Mouse (Mus musculus): Measurements from ENCODE around the gene Adcy2. TPM values are rescaled to one million over a fixed set of nuclear protein-coding genes. Genes with fewer than 3 reads are reported as not detected.

The Adcy2 gene
- polyA plus RNA-seq, 1 experiment = 3.1 TPM

DNA sequence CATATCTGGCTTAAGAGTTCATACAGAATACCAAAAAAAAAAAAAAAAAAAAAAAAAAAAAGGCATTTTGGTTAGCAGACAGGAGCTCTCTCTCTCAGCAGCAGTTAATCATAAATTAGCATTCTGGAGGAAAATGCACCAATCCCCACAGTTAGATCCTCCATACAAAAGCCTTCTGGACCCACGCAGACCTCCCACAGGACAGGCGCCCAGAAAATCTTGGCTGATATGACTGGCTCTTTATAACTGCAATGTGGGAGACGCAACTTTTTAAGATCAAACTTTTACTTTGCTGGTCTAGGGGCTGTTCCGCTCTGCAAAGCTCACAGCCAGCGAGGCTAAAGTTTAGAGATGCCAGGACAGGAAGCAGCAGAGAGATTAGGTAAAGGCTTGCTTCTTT, 37.8 kb downstream of the Adcy2 start:
- DNase-seq (ENCODE audit: low spot score) = no peak

GRCm38 (mm10) chr13:68960513-68960912, 38.8 kb downstream of the Adcy2 start:
- no peak for DNase-seq (ENCODE audit: low spot score)

- DNase-seq (ENCODE audit: low spot score) = no peak
Measured at GRCm38 (mm10) chr13:68959406-68959805, 39.9 kb downstream of the Adcy2 start.

- no peak for DNase-seq (ENCODE audit: low spot score)
Measured at GRCm38 (mm10) chr13:68942735-68943134, 56.6 kb downstream of the Adcy2 start.

- no peak for DNase-seq (ENCODE audit: low spot score)
Measured at GRCm38 (mm10) chr13:68941429-68941828, 57.9 kb downstream of the Adcy2 start.

GRCm38 (mm10) chr13:68932283-68932647, 67.1 kb downstream of the Adcy2 start:
- no peak for DNase-seq (ENCODE audit: low spot score)

DNA sequence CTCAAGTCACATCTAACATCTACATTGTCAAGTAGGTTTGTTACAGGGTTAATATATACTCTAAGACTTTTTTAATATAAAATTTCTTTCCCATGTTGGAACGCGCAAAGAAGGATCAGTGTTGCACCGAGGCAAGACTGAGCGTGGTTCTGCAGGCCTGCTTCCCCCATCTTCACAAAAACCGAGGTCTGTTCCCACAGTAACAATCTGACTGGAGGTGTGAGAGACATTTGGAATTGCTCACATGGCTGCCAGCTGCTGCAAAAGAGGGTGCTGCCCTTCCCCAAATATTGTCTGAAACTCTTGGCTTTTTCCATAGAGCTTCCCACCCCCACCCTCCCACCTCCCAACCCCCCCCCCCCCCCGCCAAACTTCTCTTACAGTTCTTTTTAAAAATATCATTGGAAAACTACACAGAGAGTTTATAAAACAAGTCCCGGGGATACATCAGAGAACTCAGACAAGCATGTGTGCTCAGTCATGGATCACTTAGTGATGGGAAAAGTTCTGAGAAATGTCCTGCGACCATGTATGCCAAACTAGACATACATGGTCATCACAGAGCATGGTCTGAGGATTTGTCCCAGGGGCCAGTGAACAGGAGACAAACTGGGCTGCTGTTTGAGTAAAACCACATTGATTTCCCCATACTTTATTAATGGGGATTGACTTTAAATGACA, 67.6 kb downstream of the Adcy2 start:
- DNase-seq (ENCODE audit: low spot score) = no peak

DNA sequence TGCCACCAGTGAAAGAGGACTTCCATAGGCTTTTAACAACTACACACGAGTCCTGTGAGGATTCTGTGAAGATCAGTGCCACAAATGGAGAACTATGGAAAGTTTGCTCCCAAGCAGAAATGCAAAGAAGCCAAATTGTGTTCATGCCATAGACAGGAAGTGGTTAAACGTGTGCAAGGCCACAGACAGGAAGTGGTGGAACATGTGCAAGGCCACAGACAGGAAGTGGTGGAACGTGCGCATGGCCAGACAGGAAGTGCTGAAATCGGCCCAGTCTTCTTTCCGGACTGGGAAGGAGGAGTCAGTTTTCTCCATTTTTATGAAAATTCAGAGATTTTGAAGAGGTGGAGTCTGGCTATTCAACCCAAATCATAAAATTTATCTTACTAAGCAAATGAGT, 70.9 kb downstream of the Adcy2 start:
- no peak for DNase-seq (ENCODE audit: low spot score)

- no peak for DNase-seq (ENCODE audit: low spot score)
Measured at GRCm38 (mm10) chr13:68913666-68914288, 85.6 kb downstream of the Adcy2 start.

- no peak for DNase-seq (ENCODE audit: low spot score)
Measured at GRCm38 (mm10) chr13:68906667-68907066, 92.7 kb downstream of the Adcy2 start.

DNA sequence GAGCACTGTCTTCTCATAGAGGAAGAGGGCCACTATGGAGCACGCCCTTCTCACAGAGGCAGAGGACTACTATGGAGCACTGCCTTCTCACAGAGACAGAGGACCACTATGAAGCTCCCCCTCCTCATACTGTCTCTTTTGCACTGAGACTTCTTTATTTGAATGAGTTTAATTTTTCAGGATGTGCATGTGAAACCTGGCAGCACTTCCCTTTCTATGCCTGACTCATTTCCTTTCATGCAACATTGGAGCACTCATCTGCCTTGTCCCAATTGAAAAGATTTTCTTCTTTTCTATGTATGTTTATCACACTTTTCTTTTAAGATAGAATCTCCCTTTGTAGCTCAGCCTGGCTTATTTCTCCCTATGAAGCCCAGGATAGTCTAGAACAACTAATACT, 96.6 kb downstream of the Adcy2 start:
- no peak for DNase-seq (ENCODE audit: low spot score)

- DNase-seq (ENCODE audit: low spot score) = no peak
Measured at GRCm38 (mm10) chr13:68889929-68890593, 109.3 kb downstream of the Adcy2 start.

DNA sequence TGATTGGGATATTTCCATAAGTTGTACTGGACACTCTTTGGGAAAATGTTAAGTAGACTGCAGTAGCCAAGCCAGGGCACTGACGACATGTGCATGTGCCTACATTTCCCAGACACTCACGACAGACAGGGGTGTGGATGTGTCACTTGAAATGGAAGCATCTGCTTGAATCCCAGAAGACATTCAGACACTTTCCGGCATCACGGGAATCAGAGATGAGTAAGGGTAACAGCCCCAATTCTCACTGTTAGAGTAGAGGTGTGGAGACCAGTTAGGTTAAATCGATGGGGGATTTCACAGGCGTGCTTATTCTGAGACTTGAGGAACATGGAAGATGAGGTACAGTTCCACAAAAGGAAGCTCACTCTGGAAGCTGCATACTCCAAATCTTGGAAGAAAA, 130.6 kb downstream of the Adcy2 start:
- no peak for DNase-seq (ENCODE audit: low spot score)

- no peak for DNase-seq (ENCODE audit: low spot score)
Measured at GRCm38 (mm10) chr13:68867940-68868655, 131.2 kb downstream of the Adcy2 start.

GRCm38 (mm10) chr13:68860036-68860435, 139.3 kb downstream of the Adcy2 start:
- no peak for DNase-seq (ENCODE audit: low spot score)

DNA sequence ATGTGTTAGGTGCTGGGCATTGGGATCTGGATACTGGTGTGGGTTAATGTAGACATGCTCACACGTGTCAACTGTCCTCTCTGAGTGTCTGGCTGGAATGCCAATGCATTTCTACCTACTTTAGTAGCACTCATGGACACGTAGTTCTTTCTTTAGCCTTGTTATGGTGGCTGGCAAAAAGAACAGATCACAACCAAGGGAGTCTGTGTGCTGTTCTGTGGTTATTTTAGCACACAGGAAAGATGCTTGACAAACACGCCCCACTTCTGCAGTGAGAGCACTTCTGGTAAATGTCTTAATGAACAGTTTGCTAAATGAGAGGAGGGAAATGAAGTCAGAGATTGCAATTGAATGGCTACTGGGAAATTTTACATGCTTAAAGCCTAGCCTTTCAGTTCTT, 151.1 kb downstream of the Adcy2 start:
- no peak for DNase-seq (ENCODE audit: low spot score)

DNA sequence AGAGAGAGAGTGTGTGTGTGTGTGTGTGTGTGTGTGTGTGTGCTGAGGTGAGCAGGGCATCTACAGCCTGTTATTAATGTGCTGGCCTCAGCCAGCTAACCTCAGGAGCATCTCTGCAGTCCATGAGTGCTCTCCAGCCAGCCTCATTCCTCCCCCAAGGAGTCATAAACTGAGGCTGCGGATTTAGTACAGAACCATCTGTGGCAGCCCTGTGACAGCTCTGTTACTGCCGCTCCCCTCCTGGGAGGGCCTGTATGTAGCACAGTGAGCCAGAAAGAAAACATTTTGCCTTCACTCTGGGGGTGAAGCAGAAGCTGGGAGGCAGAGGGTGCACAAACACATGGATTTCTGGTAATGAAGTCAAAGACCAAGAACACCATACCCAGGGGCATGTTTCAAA, 159.8 kb downstream of the Adcy2 start:
- DNase-seq (ENCODE audit: low spot score) = no peak

DNA sequence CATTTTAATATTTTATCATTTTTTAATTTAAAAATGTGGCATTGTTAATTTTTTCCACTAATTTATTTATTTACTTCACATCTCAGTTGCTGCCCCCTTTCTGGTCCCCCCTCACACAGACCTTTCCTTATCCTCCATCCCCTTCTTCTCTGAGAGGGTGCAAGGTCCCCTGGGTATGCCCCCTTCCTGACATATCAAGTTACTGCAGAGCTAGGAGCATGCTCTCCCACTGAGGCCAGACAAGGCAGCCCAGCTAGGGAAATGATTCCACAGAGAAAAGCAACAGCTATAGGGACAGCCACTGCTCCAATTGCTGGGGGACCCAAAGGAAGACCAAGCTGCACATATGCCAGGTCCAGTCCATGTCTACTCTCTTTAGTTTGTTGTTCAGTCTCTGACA, 163.2 kb downstream of the Adcy2 start:
- DNase-seq (ENCODE audit: low spot score) = no peak

DNA sequence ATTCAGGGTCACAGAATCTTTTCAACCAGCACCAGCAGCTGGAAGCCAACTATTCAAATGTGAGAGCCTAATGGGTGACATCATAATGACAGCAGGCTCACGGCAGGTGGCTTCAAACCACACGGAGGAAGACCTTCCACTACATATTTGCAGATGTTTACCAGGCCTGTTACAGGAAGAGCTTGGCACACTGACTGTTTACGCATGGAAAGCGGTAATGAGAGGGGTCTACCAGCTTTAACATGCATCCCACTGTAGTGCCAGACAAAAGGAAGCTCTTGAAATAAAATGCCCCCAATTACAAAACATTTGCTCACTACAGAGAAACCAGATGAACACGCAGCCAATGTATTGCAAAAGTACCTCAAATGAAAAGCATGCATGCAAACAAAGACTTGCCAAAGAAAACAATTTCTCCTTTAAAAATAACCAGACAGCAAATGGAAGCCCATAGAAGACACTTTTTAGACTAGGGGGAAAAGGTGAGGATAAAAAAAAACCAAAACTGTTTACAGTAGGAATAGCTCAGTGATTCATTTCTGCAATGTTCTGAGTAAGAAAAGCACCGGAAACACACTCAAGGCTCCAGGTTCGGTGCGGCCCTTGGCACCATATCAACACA, 163.8 kb downstream of the Adcy2 start:
- DNase-seq (ENCODE audit: low spot score) = no peak

DNA sequence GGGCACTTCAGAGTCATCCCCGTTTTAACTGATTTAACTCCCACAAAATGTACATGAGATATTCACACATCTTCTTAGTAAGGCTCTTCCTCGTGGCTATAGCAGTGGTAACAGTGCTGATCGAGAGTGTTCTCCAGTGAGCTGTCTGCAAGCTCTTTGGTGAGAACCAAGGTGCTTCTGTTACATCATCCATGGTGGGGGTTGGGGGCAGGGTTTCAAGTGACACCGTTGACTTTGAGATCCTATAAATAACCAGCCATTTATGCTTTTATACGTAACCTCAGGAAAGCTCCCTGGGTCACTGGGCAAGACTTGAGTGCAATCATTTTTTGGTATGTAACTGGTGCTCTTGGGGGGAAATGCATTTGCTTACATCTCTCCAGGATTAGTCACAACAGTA, 167.2 kb downstream of the Adcy2 start:
- no peak for DNase-seq (ENCODE audit: low spot score)

DNA sequence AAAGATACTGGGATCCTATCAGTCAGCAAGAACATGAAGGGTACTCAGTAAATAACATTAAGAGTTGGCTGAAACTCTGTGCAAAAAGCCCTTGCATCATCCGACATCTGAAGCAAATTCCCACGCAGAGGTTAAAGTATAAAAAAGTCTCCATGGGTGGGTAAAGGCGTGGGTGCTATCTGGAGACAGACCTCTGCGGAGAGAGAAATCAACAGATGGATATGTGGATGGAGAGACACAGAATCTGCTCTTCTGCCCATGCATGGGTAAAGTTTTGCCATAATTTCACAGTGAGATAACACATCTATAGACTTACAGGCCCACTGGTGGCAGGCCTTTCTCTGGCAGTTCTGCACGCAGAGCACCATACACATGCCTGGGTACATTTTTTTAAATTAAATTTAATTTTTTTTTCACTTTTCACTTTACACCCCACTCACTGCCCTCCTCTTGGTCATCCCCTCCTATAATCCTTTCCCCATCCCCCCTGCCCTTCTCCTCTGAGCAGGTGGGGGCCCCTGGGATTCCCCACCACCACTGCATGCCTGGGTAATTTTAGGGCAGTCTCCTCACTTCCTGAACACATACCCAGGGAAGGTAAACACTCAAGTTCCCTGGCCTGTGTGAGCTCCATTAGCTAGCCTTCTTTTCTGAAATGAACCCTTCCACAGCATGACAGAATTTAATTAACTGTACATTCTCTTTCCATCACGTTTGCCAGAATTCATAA, 169.1 kb downstream of the Adcy2 start:
- no peak for DNase-seq (ENCODE audit: low spot score)

- no peak for DNase-seq (ENCODE audit: low spot score)
Measured at GRCm38 (mm10) chr13:68828441-68828840, 170.9 kb downstream of the Adcy2 start.
